In the genomic region with DNA sequence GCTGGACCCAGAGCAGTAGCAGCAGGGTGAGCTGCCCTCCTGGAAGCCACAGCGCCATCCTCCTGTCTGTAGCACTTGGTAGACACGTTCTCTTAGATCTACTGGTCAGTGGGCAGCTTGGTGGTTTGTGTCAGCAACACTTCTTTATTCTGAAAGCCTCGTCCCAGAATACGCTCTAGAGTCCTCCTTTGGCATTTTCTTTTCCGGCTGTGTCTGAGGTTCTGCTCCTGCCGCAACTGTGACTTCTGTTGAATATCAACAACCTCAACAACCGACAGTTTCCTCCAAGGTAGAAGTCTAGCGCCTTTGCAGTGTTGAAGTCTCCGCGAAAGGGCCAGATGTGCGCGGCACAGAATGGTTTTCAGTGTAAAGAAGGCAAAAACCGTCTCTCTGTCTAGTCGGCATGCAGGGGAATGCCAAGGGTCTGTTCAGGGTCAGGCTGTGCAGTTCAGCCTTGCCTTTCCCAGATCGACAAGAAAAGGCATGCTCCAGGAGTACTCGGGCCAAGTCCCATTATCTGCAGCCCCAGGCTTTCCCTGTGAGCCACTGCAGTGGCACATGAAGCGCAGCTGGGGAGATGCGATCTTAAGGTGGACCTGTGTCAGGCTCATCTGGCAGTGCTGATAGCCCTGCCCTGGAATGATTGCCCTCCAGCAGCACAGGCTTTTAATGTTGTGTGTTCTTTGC, we compare ENCODE assay signal across 8 mouse cellular contexts. TPM values are rescaled to one million over a fixed set of nuclear protein-coding genes. Genes with fewer than 3 reads are reported as not detected.
DNase-seq lines count a peak whose midpoint lies in the region; ATAC-seq lines count a peak whose summit lies in the region.

A gene (minus strand): TSS at position 548 of the 687 bp plus-strand sequence.

- peak; percentile 23 for ATAC-seq in granulocyte monocyte progenitor cell, adult 5-6 weeks (replicated peaks; ENCODE audit: poor library complexity, severe bottlenecking)
- ATAC-seq in frontal cortex, adult (ENCODE audit: low TSS enrichment): no peak

- no peak for DNase-seq in urinary bladder, adult 2 months (ENCODE audit: low spot score)
- DNase-seq in urinary bladder, postnatal 25 days (ENCODE audit: low spot score): no peak
- DNase-seq in kidney, postnatal 14 days: peak; percentile 36
- peak; percentile 13 to 26 for DNase-seq in natural killer cell, adult 2 months (ENCODE audit: low spot score in 2 of 2)
- DNase-seq in cerebellum, adult 8-10 months: no peak
- DNase-seq in cerebellum, adult 9-10 months: no peak

RNA-seq across cellular contexts. Expression of the gene that starts here (rescaled TPM):
- 11.8 and 14.6 TPM in 2 replicates for polyA plus RNA-seq in urinary bladder, adult 2 months (2012; rRNA removed)
- total RNA-seq in granulocyte monocyte progenitor cell, adult 5-6 weeks (2014; fragmentation: Nextera tagmentation): 0.64 TPM in 1 of 2 replicates, not detected in the other
- 1.2 and 1.6 TPM in 2 replicates for total RNA-seq in granulocyte monocyte progenitor cell, adult 5-6 weeks (2017)

Comparison
In these comparisons a context has a peak if more than half of its experiments do, and no peak if none do; other contexts are left out.
1. DNase-seq: peak in kidney, postnatal 14 days (single experiment) and natural killer cell, adult 2 months (2 of 2); none in urinary bladder, adult 2 months (single experiment), urinary bladder, postnatal 25 days (single experiment), cerebellum, adult 8-10 months (single experiment) and cerebellum, adult 9-10 months (single experiment).